Mouse (Mus musculus) skeletal muscle tissue, postnatal 0 days (tissue): ENCODE data around the gene Lsm10. TPM values are rescaled to one million over a fixed set of nuclear protein-coding genes. Genes with fewer than 3 reads are reported as not detected.

Experiments
- polyA plus RNA-seq: library from polyadenylated mRNA; unstranded; fragments of >200 nt; fragmentation: Nextera tagmentation; extraction: Ambion mirVana; gene quantifications from 2 replicates; pipeline ENCODE4 v1.2.1, GENCODE M21; 2015

The Lsm10 gene
- 30.3 and 30.9 TPM in 2 replicates for polyA plus RNA-seq

GRCm38 (mm10) chr4:126096464-126097111 lies at the start of gene Lsm10:
TSS of gene Lsm10 (plus strand) at chr4:126096623.

GRCm38 (mm10) chr4:126046851-126047585 lies 49.4 kb upstream of the Lsm10 start, which contains the start of gene Mrps15:
TSS of gene Mrps15 (plus strand) at chr4:126046925.

GRCm38 (mm10) chr4:126058134-126058996 lies 38.1 kb upstream of the Lsm10 start, which contains the start of gene Oscp1:
TSS of gene Oscp1 (plus strand) at chr4:126058565.

GRCm38 (mm10) chr4:126103590-126104068 lies 7.2 kb downstream of the Lsm10 start, which contains the start of gene Stk40:
TSS of gene Stk40 (plus strand) at chr4:126103957.

GRCm38 (mm10) chr4:126147533-126148160 lies 51.2 kb downstream of the Lsm10 start, which contains the start of gene Eva1b:
TSS of gene Eva1b (plus strand) at chr4:126147744.

Other genes starting within 250 kb of the Lsm10 start
- gene Csf3r, start 72.1 kb upstream of the Lsm10 start, polyA plus RNA-seq = 0.21 and 0.27 TPM in 2 replicates
- 106 and 118 TPM in 2 replicates for gene Mrps15, start 49.7 kb upstream of the Lsm10 start, polyA plus RNA-seq
- 3.8 and 4.6 TPM in 2 replicates for gene Oscp1, start 38.1 kb upstream of the Lsm10 start, polyA plus RNA-seq
- 20.6 and 22.3 TPM in 2 replicates for gene Stk40, start 7.3 kb downstream of the Lsm10 start, polyA plus RNA-seq
- gene Eva1b, start 51.1 kb downstream of the Lsm10 start, polyA plus RNA-seq = 38.3 and 39.8 TPM in 2 replicates
- gene Sh3d21, start 66.9 kb downstream of the Lsm10 start, polyA plus RNA-seq = 2.9 and 3.3 TPM in 2 replicates
- 94.4 and 105 TPM in 2 replicates for gene Thrap3, start 106.1 kb downstream of the Lsm10 start, polyA plus RNA-seq
- gene Map7d1, start 159.7 kb downstream of the Lsm10 start, polyA plus RNA-seq = 69.5 and 91.6 TPM in 2 replicates
- gene Trappc3, start 165.7 kb downstream of the Lsm10 start, polyA plus RNA-seq = 44.8 and 57.7 TPM in 2 replicates
- 1.4 and 3.5 TPM in 2 replicates for gene Col8a2, start 190.2 kb downstream of the Lsm10 start, polyA plus RNA-seq
- 25.8 and 29.3 TPM in 2 replicates for gene Adprhl2, start 225.1 kb downstream of the Lsm10 start, polyA plus RNA-seq
- gene Tekt2, start 229.1 kb downstream of the Lsm10 start, polyA plus RNA-seq = 1.1 and 1.3 TPM in 2 replicates